Mouse (Mus musculus): ENCODE results near the gene Ccrl2. TPM values are rescaled to one million over a fixed set of nuclear protein-coding genes. Genes with fewer than 3 reads are reported as not detected.

Ccrl2 gene
- total RNA-seq, 1 experiment from 2014 or later = 9.6 TPM

Other genes starting within 250 kb of the Ccrl2 start
- gene Prss44, start 243.5 kb downstream of the Ccrl2 start, total RNA-seq (2017) = not detected in 2 replicates
- not detected in 2 replicates for gene Prss43, start 230.8 kb downstream of the Ccrl2 start, total RNA-seq (2017)
- gene Prss45, start 222.9 kb downstream of the Ccrl2 start, total RNA-seq (2017) = not detected in 2 replicates
- not detected in 2 replicates for gene Prss46, start 213.0 kb downstream of the Ccrl2 start, total RNA-seq (2017)
- 8.7 and 10.2 TPM in 2 replicates for gene Prss50, start 199.6 kb downstream of the Ccrl2 start, total RNA-seq (2017)
- 0.87 and 3.1 TPM in 2 replicates for gene Als2cl, start 177.6 kb downstream of the Ccrl2 start, total RNA-seq (2017)
- 0.23 TPM in 1 of 2 replicates, not detected in the other for gene Tmie, start 177.4 kb downstream of the Ccrl2 start, total RNA-seq (2017)
- not detected in 2 replicates for gene Fam240a, start 140.7 kb downstream of the Ccrl2 start, total RNA-seq (2017)
- not detected in 2 replicates for gene Tdgf1, start 111.4 kb downstream of the Ccrl2 start, total RNA-seq (2017)
- 0.32 and 1.7 TPM in 2 replicates for gene Lrrc2, start 106.0 kb downstream of the Ccrl2 start, total RNA-seq (2017)
- not detected in 2 replicates for gene Rtp3, start 66.9 kb downstream of the Ccrl2 start, total RNA-seq (2017)
- gene Ltf, start 38.2 kb downstream of the Ccrl2 start, total RNA-seq (2017) = 52.3 and 80.1 TPM in 2 replicates
- 70.2 and 77.5 TPM in 2 replicates for gene Lrrfip2, start 60.1 kb upstream of the Ccrl2 start, total RNA-seq (2017)
- 46.5 and 49.7 TPM in 2 replicates for gene Mlh1, start 214.3 kb upstream of the Ccrl2 start, total RNA-seq (2017)
- gene Epm2aip1, start 214.4 kb upstream of the Ccrl2 start, total RNA-seq (2017) = 22.5 and 33.7 TPM in 2 replicates

All from common myeloid progenitor, adult 5-6 weeks (primary cell).